Mouse (Mus musculus) T-helper 2 cell (primary cell): ENCODE data around the gene Rpap3.

Experiments used
- in situ Hi-C: fragments of 300-600 bp; cut with MboI, MseI; formaldehyde crosslinking; loops from one replicate; pipeline ENCODE4 v1.15.1; 2025; ENCODE audit warnings: high pct_unique_total_duplicates

Rpap3 gene

DNA sequence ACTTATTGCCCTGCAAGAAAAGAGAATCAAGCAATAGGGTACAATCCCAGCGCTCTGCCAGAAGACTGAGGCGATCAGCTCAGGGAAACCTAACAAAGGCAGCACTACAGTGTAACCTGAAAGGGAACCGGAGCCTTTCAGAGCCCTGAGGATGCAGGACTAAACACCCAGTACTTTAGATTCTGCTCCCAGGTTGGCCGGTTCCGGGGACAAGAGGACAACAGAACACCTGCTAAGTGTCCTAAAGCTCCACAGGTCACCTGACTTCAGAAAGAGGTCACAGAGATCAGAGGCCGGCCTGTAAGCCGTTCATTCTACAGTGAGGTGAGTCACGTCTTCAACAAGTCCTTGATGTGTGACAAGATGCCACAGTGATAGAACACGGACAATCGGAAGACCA is 9.0 kb downstream of the Rpap3 start:
- in situ Hi-C loops: no loop called here

DNA sequence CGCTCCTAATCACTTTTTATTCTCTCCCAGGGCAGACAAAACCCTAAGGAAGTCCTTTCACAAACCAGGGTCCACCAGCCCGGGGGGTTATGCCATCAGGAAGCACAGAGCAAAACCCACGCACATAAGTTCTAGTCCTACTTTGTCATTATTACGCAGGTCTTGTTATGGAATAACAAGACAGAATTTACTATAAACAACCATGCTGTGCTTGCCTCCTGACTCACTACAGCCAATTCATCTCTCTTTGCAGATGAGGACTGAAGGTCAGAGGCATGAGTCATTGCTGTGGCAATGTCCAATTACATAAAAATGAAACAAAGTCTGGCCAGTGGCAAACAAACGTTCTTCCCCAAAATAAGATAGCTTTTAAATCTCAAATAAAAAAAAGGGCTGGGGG is 12.2 kb downstream of the Rpap3 start:
- in situ Hi-C loops: no loop called here

DNA sequence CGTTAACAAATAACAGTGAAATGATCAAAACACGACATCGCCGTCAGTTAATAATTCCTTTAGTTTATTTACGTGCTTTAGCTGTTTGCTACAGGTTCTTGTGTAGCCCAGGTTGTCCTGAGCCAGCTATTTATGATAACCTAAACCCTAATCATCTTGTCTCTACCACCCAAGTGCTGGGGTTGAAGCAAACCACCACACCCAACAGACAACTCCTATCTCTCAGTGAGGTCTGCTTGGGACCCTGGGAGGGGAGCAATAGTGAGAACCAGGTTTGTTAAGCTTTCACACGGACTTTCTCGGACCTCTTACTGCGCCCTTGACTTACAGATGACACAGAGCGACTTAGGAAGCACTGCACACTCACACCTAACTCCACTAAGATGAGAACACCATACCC is 21.5 kb downstream of the Rpap3 start:
- in situ Hi-C loops: no loop called here

DNA sequence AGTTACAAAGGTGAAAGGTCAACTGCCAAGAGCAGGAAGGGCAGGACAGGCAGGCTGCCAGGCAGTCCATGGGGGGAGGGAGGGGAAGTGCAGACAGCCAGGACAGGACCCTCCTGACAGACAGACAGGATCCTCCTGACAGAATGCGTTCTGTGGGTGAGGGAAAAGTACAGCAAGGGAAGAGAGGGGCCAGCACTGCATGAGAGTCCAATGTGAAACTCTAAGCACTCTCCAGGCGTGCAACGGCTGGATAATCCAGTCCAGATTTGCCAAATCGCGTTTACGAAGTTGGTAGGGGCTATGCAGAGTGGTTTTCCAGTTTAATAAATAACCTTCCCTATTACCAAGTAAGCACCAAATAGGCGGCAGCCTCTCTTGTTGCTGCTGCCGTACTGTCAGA is 23.6 kb downstream of the Rpap3 start:
- in situ Hi-C loops: no loop called here

DNA sequence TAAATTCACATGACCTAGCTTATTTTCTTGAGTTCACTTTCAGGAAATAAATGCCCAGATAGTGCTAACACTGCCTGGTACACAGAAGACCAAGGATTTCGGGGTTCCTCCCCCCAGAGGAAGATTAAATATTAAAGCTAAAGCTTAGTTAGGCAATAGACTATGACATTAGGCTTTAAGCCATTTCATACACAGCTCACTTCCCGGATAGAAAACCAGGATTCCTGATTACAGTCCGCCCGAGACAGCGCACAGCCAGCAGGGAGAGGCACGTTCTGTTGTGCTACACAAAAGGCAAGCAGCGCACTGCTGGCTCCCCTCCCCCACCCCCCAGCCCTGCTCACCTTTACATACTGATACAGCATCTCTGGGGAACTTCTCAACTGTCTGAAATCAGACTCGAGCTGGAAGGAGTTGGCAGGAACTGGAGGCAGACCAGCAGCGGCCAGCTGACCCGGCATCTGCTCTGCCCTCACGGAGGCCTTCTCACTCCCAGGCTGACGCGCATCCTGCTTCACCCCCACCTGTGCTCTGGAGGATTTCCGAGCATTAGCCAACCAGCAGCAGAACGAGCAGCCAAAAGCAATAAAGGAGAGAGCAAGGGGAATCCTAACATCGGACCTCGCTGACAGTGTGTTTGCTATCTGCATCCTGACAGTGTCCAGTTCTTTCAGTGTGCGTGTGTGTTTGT is 25.5 kb downstream of the Rpap3 start:
- in situ Hi-C loops: no loop called here

DNA sequence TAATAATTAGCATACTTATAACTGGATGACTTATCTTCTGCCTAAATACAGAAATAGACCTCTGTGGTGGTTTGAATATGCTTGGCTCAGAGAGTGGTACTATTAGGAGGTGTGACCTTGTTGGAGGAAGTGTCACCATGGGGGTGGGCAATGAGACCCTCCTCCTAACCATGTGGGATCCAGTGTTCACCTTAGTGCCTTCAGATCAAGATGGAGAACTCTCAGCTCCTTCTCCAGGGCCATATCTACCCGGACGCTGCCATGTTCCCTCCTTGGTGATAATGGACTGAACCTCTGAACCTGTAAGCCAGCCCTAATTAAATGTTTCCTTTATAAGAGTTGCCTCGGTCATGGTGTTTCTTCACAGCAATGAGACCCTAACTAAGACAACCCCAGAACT is 28.3 kb downstream of the Rpap3 start:
- in situ Hi-C loops: no loop called here

DNA sequence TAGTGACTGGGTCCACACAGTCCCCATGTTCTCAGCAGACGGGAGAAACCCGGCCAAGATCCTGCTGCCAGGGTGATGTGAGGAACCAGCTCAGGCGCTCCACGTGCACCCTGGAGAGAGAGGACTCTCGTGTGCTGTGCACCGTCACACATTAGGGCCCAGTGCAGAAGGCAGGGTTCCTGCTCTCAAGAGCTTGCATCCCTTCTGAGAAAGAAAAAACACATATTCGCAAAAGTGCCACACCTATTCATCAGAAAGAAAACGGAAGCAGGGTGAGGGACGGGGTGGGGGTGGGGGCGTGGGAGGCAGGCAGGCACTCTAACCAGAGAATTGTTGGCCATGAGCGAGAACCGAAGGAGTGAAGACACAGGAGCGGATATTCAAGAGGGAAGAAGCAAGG is 29.7 kb downstream of the Rpap3 start:
- in situ Hi-C loops: no loop called here

DNA sequence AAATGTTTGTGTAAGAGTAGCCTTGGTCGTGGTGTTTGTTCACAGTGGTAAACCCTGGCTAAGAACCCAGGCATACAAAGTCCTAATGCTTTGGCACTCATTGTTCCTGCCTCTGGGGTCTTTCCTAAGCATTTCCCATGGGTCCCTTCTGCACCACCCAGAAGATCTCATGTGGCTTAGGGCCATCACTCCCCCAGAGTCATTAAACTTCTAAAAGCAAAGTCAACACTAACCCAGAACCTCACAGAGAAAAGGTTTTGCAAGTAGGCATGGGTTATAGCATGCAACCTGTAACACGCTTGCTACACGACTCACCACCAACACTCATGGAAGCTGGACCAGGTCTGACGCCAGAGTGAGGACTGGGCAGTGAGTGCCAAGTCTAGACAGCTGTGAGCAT is 31.2 kb downstream of the Rpap3 start:
- in situ Hi-C loops: no loop called here

DNA sequence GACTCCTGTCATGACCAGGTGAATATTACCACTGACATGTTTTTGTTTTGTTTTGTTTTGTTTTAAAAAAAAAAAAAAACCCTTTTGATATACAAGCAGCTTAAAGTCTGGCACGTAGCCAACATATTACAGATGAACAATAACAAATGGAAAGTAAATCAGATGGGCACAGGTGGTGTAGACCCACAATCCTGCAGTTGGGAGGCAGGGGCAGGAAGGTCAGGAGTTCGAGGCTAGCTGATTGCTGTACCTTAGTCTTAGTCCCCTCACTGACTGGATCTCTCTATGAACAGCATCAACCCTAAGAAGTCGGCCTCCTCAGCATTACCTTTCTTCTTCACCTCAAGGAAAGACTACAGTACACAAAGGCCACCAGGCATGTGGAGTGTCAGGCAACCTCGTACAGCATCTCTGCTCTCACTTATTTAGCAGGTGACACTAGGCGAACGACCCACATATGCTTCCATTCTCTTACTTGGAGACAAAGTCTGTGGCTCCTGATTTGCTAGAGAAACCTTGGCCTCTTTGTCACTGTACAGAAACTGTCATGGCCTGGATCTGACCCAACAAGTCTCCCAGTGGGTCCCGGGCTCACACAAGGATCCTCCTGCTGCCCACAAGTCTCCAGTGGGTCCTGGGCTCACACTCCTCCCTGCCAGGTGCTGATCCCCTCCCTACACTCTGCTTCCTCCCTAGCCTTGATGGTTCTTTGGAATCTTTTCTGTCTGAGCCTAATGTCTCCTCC is 32.2 kb downstream of the Rpap3 start:
- in situ Hi-C loops: no loop called here

DNA sequence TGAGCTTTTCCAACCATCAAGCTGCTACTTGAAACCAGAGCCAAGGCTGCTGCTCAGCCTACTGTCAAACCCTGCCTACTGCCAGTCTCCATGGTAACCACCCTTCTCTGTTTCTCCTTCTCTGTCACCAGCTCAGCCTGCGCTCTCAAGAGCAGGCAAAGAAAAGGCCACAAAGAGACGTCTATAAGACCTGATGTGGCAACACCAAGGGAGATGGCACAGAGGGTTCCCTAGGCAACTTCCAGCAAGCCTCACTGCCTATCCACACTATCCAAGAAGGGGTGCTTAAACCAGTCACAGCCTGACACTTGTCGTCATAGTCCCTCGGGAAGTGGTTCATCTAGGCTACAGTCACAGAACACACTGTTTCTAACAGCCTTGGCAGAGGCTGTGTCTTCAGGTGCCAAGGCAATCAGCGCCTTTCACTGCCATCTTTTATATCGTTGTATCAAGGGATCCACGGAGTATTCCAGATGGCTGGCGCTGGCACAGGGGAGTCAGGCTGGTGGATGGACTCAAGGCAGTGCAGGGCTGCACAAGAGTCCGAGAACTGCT is 33.3 kb downstream of the Rpap3 start:
- in situ Hi-C loops: no loop called here

DNA sequence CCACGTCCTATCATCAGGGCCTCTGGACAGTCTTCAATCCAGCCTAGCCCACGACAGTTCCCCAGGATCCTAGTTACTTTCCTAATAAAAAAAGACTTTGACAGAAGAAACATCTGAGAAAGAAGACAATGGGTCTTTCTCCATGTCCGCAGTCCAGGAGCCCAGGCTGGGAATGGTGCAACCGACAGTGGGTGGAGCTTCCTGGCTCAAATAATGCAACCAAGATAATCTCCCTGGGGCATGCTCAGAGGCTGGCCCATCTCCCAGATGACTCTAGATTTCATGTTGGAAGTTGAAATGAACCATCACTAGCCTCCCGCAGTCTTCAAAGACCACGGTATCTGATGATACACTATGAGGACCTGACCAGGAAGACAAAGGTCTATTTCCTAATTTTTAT is 35.1 kb downstream of the Rpap3 start:
- in situ Hi-C loops: no loop called here

DNA sequence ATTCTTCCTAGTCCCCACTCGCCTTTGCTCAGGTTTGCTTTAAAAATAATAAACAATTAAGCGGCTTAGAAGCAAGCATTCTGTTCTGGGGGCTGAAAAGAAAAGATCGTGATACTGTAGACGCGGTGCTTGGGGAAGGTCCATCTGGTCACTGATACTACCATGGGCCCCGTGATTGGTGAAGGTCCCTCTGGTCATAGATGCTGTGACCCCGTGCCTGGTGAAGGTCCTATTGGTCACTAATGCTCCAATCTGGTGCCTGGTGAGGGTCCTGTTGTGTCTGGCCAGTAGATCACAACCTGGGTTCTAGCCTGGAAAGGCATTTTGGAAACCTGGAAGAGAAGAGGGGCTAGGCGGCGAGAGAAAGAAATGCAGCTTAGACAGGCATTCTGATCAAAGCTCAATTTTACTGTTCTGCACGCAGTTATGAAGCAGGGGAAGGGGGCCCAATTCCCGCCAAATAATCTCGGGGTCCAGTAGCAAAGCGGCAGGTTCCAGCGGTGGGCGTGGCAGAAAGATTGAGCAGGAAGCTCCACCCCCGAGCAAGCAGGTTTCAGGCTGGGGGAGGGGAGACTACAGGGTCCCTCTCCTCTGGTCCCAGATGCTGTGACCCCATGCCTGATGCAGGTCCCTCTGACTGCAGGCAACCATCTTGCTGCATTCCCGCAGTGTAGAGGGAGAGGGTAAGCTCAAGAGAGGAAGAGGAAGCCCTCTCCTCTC is 37.3 kb downstream of the Rpap3 start:
- in situ Hi-C loops: loop anchor here (10.0 kb wide), 1 partner anchor 204 kb away; no protein-coding TSS in a partner anchor

DNA sequence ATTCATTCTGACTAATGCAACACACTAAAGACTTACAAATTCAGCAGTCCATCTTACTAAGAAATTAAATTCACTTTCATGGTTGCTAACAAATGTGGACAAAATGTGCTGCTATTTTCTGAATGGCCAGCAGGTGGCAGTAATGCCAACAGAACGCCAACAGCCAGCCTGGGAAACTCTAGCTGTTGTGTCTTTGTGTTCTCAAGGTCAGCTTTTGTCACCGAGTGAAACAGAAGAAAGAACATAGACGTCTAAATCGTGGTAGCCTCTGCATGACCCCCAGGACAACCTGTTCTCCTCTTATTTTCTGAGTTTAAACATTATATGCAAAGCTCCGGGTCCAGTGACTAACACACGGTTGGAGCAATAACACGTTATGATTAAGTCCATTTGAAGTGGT is 38.2 kb downstream of the Rpap3 start:
- in situ Hi-C loops: loop anchor here (10.0 kb wide), 1 partner anchor 203 kb away; no protein-coding TSS in a partner anchor

DNA sequence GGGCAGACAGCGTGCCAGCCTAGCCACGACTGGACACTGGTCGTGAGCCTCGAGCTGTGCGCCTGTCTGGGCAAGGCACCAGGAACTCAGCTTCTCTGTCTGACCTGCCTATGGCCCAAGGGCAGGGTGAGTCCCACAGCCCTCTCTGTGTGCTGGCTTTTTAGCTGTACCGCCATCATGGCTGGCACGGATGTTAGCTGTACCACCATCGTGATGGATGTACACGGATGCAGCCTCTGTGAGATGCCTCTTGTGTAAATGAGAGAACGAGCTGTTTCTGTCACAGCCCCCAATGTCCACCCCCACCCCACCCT is 39.2 kb downstream of the Rpap3 start:
- in situ Hi-C loops: loop anchor here (10.0 kb wide), 1 partner anchor 202 kb away; no protein-coding TSS in a partner anchor

DNA sequence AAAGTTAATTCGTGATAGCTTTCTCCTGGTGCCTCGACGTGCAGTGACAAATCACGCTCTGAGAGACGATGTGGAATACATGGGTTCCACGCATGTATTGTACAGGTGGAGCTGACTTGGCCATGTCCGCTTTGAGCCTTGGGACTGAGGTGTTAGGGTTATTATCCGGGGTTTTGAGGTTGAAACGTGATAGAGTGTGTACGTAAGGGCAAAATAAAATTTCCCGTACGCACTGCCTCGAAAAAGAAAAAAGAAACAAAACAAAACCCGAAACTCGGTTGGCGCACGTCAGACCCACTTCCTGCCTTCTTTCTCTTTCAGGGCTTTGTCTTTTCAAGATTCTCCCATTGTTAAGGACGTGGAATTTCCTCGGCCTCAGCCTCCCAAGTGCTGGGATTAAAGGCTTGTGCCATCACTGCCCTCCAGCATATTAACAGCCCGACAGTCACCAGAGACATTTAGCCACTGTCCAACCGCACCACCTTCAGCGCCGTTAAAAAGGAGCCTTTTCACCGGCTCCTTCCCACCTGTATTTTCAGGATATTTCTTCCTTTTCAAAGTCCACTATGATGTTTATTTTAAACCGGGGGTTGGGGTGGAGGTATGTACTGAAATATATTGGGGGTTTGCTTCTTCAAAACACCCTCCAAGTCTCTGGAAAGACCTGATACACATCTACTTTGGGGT is 39.7 kb downstream of the Rpap3 start:
- in situ Hi-C loops: loop anchor here (10.0 kb wide), 1 partner anchor 201 kb away; no protein-coding TSS in a partner anchor

DNA sequence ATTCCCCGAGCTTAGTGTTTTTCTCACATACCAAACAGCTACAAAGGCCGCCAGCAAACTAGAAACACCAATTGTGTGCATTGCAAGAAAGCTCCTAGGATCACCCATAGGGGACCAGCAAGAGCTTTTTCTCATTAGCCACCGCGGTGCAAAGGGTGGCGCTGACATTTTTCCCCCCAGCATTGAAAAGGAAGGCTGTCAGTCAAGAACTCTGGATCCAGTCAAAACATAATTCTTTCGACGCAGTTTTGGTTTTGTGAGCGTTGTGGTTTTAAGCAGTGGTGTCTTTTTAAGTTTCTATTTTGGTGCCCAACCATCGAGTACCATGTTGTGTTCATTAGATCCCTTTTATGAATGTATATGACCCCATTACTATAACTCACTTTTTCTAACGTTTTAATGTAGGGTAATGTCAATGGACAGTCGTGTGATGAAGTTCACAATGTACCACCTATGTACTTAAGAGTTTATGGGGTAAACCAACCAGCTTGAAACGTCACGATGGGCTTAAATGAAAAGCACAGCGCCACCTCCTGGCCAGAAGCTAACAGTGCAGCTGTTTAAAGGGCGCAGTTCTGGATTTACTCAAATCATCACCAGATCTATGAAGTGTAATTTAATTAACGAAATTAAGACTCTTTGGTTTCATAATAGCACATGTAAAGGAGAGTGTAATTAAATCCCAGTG is 40.5 kb downstream of the Rpap3 start:
- in situ Hi-C loops: loop anchor here (5.0 to 10.0 kb wide), 2 partner anchors 200 to 413 kb away; no protein-coding TSS in a partner anchor

DNA sequence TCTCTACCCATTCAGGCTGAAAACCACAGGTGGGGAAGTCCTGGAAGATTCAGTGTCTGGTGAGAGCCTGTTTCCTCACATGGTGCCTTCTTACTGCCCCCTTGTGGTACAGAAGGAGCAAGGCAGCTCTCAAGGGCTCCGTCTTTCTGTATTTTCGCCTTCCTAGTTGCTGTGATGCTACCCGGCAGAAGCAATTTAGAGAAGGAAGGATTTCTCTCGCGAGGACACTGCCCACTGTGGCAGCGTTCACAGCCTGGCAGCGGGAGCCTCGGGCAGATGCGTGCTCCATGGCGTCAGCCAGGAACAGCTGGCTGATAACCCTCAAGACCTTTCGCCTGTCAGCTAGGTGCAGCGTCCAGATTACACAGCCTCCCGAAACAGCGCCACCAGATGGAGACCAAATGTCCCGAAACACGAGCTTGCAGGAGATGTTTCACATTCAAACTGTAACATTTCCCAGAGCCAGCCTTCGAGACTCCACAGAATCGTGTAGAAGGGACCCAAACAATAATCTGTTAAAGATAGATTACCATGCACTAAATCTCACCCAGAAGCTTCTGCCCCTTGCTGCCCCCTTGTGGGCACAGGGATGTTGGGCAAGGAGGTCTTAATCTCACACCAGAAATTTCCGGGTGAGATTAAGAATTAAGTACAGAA is 41.7 kb downstream of the Rpap3 start:
- in situ Hi-C loops: loop anchor here (5.0 to 10.0 kb wide), 2 partner anchors 199 to 412 kb away; no protein-coding TSS in a partner anchor

DNA sequence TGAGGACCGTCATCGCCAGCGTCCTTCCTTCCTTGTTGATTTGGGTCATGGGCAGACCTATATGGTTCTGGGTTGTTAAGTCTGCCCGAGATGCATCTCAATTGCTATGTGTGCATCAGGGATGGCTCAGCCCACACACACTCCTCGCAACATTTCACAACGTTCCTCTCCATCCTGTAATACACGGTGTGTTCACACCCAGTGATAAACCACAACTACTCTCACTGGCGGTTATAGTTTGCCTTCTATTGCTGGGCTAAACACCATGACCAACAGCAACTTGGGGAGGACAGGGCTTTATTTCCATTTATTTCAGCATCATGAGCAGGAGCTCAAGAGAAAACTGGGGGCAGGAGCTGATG is 46.9 kb downstream of the Rpap3 start:
- in situ Hi-C loops: no loop called here

DNA sequence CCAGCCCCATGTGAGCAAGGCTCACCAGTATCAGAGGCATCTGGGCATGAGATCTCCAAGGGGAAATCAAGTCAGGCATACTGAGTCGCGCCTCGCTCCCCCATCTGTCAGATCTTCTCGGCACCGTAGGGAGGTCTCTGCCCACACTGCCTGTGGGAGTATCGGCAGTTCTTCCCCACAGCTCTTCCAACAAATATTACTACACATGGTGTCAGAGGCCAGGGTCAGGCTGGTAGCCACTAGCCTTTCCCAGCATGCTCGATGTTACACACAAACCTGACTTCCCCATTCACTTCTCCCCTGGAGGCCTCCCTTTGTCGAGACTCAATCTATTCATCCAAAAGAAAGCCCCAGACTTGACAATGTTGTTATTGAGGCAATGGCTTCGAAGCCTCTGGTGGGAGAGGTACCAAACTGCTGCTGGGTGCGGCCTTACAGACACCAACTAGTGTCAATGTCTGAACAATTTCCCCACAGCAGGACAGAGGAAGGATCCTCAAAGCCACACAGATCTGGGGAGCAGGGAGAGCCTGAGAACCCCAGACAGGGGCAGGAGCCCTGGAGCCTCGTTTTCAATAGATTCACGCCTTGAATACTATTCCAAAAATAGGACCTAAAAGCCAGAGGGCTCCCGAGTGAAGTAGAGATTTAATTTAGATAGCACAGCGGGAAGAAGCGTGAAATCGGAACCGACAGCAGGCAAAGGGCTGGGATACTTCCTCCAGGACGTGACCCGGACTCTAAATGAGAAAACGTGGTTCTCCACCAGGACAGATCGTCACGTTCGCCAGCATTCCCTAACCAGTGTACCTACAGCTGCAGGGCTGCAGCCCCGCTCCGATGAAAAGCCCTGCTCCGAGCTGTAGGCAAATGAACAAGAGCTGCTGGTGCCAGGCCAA is 47.5 kb downstream of the Rpap3 start:
- in situ Hi-C loops: no loop called here

DNA sequence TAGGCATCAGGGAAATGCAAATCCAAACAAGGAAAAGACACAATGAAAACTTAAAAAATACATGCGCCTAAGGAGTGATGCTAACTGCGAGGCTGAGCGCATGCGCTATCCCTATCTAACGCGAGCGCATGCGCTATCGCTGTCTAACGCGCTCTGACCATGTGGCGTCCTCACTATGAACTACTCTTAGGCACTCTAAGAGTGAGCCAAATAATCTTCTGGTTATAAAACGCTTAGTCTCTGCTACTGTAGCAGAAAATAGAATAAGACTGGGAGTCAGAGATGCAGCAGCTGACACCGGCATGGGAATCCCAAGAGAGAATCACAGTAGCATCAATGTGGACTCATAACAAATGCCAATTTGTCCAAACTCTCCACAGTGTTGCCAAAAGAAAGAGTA is 48.2 kb downstream of the Rpap3 start:
- in situ Hi-C loops: no loop called here
